Mouse (Mus musculus): ENCODE results near the gene Trpm8. TPM values are rescaled to one million over a fixed set of nuclear protein-coding genes. Genes with fewer than 3 reads are reported as not detected.

Gene Trpm8
- polyA plus RNA-seq, 1 experiment, result not detected

DNA sequence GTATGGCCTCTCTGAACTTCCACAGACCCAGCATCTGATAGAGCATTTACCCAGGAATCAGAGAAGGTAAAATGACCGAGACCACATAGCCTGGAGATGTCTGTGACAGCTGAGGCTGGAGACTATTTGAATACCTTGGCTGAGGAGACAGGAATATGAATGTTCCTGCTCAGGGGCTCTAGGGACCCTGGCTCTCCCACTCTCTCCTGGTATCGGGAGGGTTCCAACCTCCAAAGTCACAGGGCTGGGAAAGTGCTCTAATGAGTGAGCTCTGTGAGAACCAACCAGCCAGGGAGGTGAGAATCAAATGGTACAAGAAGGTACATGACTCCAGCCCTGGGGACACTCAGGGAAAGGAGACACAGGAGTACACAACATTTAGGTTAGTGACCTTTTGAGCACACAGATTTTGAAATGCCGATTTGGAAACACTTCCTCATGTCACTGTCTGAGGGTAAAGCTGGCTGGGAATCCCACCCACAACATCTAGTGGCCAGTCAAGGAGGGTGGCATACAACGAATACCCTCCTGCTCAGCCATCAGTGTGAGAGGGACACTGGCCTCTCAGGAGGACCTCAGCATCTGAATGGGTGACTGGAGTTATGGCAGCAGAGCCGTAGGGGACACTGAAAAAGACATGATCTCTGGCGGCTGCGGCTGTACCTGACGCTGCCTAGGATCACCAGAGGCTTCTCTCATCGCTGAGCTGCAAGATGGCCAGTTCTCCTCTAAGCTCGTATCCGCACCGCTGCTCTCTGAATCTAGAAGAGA, 7.7 kb upstream of the Trpm8 start:
- H3K27me3 ChIP-seq (ENCODE audit: control insufficient read depth, insufficient read depth, low read length), result no peaks in the 10 kb centered on the region
- peaks cover 61% of the 10 kb centered on the region for H3K36me3 ChIP-seq (ENCODE audit: control insufficient read depth, insufficient read depth, low read length)
- no peak overlapping the region for H3K4me3 ChIP-seq (ENCODE audit: extremely low read depth, insufficient read depth, insufficient read length)
- TF ChIP-seq CTCF (IDR thresholded peaks at IDR 0.05; ENCODE audit: extremely low read depth, insufficient read depth, insufficient read length, insufficient replicate concordance), result no peak
- TF ChIP-seq POLR2A (IDR thresholded peaks at IDR 0.05; ENCODE audit: low read depth, low read length), result no peak
- WGBS, result 89% methylated on average over 12 of the region's 12 CpGs
- no peaks in the 10 kb centered on the region for H3K4me1 ChIP-seq (ENCODE audit: control insufficient read depth, insufficient read depth, insufficient read length)
- no peak for DNase-seq (ENCODE audit: low read depth in 1 of 2, low spot score in 2 of 2)
- no peak overlapping the region for H3K27ac ChIP-seq (ENCODE audit: insufficient read depth, low read length)

DNA sequence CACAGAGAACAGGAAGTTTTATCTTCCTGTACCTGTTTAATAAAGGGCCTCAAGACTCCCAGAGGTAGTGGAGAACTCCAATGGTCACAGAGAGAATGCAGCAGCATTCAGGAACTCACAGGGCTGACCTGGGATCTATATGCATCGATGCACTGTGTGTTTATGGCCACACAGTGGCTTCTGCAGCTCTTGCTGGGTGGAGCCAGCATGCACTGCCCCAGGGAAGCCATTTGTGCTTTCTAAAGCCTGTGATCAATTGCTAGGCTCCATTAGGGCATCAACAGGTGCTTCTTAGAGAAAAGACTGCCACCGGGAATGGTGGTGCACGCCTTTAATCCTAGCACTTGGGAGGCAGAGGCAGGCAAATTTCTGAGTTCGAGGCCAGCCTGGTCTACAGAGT, 4.6 kb upstream of the Trpm8 start:
- Histone ChIP-seq H3K4me1 (ENCODE audit: control insufficient read depth, insufficient read depth, insufficient read length) (peaks cover 7% of the 10 kb centered on the region; the same call in 1 of the 2 replicates), H3K27me3 (ENCODE audit: control insufficient read depth, insufficient read depth, low read length) (no peaks in the 10 kb centered on the region), H3K27ac (ENCODE audit: insufficient read depth, low read length) (no peak overlapping the region), H3K4me3 (ENCODE audit: extremely low read depth, insufficient read depth, insufficient read length) (no peak overlapping the region), H3K36me3 (ENCODE audit: control insufficient read depth, insufficient read depth, low read length) (peaks cover 30% of the 10 kb centered on the region)
- DNase-seq (ENCODE audit: low read depth in 1 of 2, low spot score in 2 of 2), result peak in 1 of 2 experiments; percentile 6
- 65% methylated on average over 4 of the region's 4 CpGs for WGBS
- TF ChIP-seq CTCF (IDR thresholded peaks at IDR 0.05; ENCODE audit: extremely low read depth, insufficient read depth, insufficient read length, insufficient replicate concordance) (no peak), POLR2A (IDR thresholded peaks at IDR 0.05; ENCODE audit: low read depth, low read length) (no peak)

DNA sequence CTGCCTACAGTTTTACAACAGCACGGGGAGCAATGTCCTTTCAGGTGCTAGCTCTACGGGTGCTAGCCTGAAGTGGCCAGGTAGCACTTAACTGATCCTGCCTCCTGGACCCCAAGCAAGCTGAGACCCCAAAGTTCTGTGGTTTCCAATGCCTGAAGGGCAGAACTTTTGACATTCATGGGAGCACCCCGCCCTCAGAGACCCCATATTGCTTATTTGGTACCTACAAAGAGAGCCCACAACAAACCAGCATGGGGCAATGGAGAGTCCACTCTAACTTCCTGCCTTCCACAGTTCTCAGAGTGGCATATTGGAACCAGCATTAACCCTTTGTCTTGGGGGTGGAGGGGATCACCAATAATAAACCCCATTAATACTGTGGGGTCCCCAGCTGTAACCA, 4.1 kb upstream of the Trpm8 start:
- no peak for TF ChIP-seq CTCF (IDR thresholded peaks at IDR 0.05; ENCODE audit: extremely low read depth, insufficient read depth, insufficient read length, insufficient replicate concordance)
- no peak for TF ChIP-seq POLR2A (IDR thresholded peaks at IDR 0.05; ENCODE audit: low read depth, low read length)
- DNase-seq (ENCODE audit: low read depth in 1 of 2, low spot score in 2 of 2), result peak in 1 of 2 experiments; percentile 10
- no peaks in the 10 kb centered on the region for H3K27me3 ChIP-seq (ENCODE audit: control insufficient read depth, insufficient read depth, low read length)
- peaks cover 7% of the 10 kb centered on the region; the same call in 1 of the 2 replicates for H3K4me1 ChIP-seq (ENCODE audit: control insufficient read depth, insufficient read depth, insufficient read length)
- peaks cover 26% of the 10 kb centered on the region for H3K36me3 ChIP-seq (ENCODE audit: control insufficient read depth, insufficient read depth, low read length)
- WGBS, result 96% methylated on average over 3 of the region's 3 CpGs
- H3K4me3 ChIP-seq (ENCODE audit: extremely low read depth, insufficient read depth, insufficient read length), result no peak overlapping the region
- no peak overlapping the region for H3K27ac ChIP-seq (ENCODE audit: insufficient read depth, low read length)

DNA sequence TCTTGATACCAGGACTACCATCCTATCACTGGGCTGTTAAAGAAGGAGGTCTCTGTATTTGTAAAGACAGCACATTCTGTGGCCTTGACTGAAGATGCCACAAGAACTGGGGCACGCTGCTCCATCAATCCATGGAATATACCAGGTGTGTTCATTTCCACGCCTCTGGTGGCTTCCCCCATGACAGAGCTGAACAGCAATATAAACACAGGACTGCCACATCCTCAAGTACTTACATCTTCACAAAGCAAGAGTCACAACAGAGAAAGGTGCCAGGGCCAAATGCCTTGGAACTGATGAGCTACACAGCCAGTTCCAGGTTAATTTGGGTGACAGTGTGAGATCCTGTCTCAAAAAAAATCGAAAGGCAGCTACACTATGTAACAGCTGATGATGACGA, 3.6 kb upstream of the Trpm8 start:
- peak in 1 of 2 experiments; percentile 7 for DNase-seq (ENCODE audit: low read depth in 1 of 2, low spot score in 2 of 2)
- H3K36me3 ChIP-seq (ENCODE audit: control insufficient read depth, insufficient read depth, low read length), result peaks cover 20% of the 10 kb centered on the region
- no peak overlapping the region for H3K4me3 ChIP-seq (ENCODE audit: extremely low read depth, insufficient read depth, insufficient read length)
- TF ChIP-seq CTCF (IDR thresholded peaks at IDR 0.05; ENCODE audit: extremely low read depth, insufficient read depth, insufficient read length, insufficient replicate concordance) (no peak), POLR2A (IDR thresholded peaks at IDR 0.05; ENCODE audit: low read depth, low read length) (no peak)
- WGBS, result 82% methylated on average over 4 of the region's 4 CpGs
- H3K4me1 ChIP-seq (ENCODE audit: control insufficient read depth, insufficient read depth, insufficient read length), result peaks cover 7% of the 10 kb centered on the region; the same call in 1 of the 2 replicates
- H3K27ac ChIP-seq (ENCODE audit: insufficient read depth, low read length), result no peak overlapping the region
- no peaks in the 10 kb centered on the region for H3K27me3 ChIP-seq (ENCODE audit: control insufficient read depth, insufficient read depth, low read length)

DNA sequence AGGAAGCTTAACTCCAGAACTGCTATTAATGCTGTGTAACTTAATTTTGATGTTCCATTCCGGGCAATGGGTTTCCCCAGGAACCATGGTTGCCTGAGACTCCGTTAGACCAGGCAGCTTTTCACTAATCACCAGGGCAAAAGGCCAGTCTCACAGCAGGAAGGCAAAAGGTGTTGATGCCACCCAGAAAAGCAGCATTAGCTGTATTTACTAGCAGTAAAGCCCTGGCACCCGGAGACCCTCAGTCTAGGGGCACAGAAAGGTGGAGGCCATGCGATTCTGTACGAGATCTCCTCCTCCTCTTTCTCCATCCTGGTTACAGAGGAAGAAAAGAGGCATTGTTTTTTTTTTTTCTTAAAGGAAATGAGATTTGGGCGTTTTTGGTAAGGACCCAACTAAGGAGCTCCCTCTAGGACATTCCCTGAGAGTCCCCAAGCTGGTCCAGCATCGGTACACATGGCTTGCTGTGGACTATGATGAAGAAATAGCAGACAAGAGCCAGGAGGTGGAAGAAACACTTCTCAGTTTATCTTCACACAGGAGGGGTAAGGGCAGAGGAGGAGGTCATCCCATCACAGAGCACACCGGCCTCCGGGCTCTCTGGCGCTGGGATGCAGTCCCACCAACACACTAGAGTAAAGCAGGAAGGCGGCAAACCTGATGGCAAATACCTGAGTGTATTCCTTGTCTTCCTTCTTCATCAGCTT, 2.9 kb upstream of the Trpm8 start:
- H3K27ac ChIP-seq (ENCODE audit: insufficient read depth, low read length), result no peak overlapping the region
- TF ChIP-seq POLR2A (IDR thresholded peaks at IDR 0.05; ENCODE audit: low read depth, low read length) (no peak), CTCF (IDR thresholded peaks at IDR 0.05; ENCODE audit: extremely low read depth, insufficient read depth, insufficient read length, insufficient replicate concordance) (no peak)
- peaks cover 14% of the 10 kb centered on the region; the same call in 1 of the 2 replicates for H3K36me3 ChIP-seq (ENCODE audit: control insufficient read depth, insufficient read depth, low read length)
- WGBS, result 78% methylated on average over 11 of the region's 11 CpGs
- H3K27me3 ChIP-seq (ENCODE audit: control insufficient read depth, insufficient read depth, low read length), result no peaks in the 10 kb centered on the region
- DNase-seq (ENCODE audit: low read depth in 1 of 2, low spot score in 2 of 2), result peak in 1 of 2 experiments; percentile 5
- H3K4me1 ChIP-seq (ENCODE audit: control insufficient read depth, insufficient read depth, insufficient read length), result peaks cover 7% of the 10 kb centered on the region; the same call in 1 of the 2 replicates
- H3K4me3 ChIP-seq (ENCODE audit: extremely low read depth, insufficient read depth, insufficient read length), result no peak overlapping the region

DNA sequence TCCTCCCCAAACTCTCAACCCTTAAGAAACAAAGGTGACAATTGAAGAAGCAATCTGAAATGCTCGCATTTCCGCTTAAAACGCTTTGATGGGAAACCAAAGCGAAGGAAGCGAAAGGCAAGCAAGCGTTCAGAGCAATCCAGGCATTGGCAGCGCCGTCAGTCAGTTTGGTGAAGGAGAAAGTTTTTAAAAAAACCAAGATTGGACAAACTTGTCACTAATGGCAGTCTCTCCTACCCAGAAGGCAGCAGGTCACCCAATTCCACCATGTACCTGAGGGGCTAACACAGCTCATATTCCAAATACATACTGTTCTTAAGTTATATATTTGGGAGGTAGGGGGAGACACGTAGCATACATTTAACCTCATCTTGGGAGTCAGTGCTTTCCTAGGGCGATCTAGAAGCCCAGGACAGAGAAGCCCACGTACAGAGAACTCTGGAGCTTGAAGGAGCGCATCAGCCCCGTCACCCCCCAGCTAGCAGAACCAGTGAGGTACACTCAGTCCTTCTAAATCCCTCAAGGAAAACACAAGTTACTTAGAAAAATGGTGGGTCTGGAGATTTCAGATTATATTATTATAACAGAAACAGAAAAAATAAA, 2.3 kb upstream of the Trpm8 start:
- 71% methylated on average over 13 of the region's 13 CpGs for WGBS
- Histone ChIP-seq H3K4me1 (ENCODE audit: control insufficient read depth, insufficient read depth, insufficient read length) (peaks cover 7% of the 10 kb centered on the region; the same call in 1 of the 2 replicates), H3K36me3 (ENCODE audit: control insufficient read depth, insufficient read depth, low read length) (peaks cover 9% of the 10 kb centered on the region; the same call in 1 of the 2 replicates)

More for the DNA sequence above, 2.3 kb upstream of the Trpm8 start:
- Histone ChIP-seq H3K4me3 (ENCODE audit: extremely low read depth, insufficient read depth, insufficient read length) (no peak overlapping the region), H3K27me3 (ENCODE audit: control insufficient read depth, insufficient read depth, low read length) (no peaks in the 10 kb centered on the region), H3K27ac (ENCODE audit: insufficient read depth, low read length) (no peak overlapping the region)
- no peak for TF ChIP-seq POLR2A (IDR thresholded peaks at IDR 0.05; ENCODE audit: low read depth, low read length)
- no peak for DNase-seq (ENCODE audit: low read depth in 1 of 2, low spot score in 2 of 2)

Measured in spleen, adult 2 months (tissue).